Mouse (Mus musculus): ENCODE data around the gene Cldn7. TPM values are rescaled to one million over a fixed set of nuclear protein-coding genes. Genes with fewer than 3 reads are reported as not detected.
A peak's percentile ranks its signal among the peaks of the same experiment; 100 is the strongest.
"Not testable (repeated sequence)": the region's sequence is repeated elsewhere in the genome, so short reads cannot be mapped to it uniquely, and the experiment has no call there.

The Cldn7 gene
- polyA plus RNA-seq, 1 experiment = 63.7 TPM

DNA sequence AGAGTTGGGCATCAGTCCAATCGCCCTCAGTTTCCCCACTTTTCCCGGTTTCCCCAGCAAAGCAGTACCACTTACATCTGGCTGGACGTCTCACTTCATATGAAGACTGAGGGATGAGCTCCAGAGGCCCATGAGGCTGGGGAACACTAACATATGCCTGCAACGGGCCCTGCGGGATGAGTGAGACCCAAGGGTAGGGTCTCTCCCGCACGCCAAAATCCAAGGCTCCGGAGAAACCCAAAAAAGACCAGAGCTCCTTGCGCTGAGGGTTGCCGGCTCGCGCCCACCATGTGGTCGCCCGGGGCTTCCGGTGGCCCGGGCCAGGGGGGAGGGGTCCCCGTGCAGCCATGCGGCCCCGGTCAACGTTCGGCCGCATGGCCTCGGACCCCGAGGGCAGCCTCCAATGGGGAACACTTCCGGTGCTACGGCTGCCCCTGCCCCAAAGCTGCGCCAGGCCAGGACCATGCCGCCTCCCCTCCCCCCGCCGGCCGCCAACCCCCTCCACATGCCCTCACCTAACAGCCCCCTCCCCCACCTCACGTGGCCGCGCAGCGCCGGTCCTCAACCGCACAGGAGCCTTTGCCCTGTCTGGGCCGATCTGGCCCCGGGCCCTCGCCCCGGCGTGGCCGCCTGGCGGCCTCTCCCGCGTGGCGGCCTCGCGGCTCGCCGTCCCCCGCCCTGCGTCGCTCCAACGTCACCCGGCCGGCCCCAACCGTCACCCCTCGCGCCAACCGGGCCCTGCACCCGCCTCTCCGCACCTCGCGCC, 44.1 kb upstream of the Cldn7 start:
- under 1% methylated on average over 62 of the region's 65 CpGs for WGBS
- Histone ChIP-seq H3K4me3 (replicated peaks; ENCODE audit: extremely low read depth, low read depth, low read length) (peak overlapping the region; percentile 92), H3K4me1 (ENCODE audit: control insufficient read depth, insufficient read depth, low read length) (peaks cover 8% of the 10 kb centered on the region)
- TF ChIP-seq POLR2A (IDR thresholded peaks at IDR 0.05; ENCODE audit: borderline replicate concordance, extremely low read depth, low read depth, low read length) = no peak
- TF ChIP-seq CTCF (IDR thresholded peaks at IDR 0.05; ENCODE audit: insufficient read depth, low read length) = no peak
- DNase-seq = peak; percentile 52

DNA sequence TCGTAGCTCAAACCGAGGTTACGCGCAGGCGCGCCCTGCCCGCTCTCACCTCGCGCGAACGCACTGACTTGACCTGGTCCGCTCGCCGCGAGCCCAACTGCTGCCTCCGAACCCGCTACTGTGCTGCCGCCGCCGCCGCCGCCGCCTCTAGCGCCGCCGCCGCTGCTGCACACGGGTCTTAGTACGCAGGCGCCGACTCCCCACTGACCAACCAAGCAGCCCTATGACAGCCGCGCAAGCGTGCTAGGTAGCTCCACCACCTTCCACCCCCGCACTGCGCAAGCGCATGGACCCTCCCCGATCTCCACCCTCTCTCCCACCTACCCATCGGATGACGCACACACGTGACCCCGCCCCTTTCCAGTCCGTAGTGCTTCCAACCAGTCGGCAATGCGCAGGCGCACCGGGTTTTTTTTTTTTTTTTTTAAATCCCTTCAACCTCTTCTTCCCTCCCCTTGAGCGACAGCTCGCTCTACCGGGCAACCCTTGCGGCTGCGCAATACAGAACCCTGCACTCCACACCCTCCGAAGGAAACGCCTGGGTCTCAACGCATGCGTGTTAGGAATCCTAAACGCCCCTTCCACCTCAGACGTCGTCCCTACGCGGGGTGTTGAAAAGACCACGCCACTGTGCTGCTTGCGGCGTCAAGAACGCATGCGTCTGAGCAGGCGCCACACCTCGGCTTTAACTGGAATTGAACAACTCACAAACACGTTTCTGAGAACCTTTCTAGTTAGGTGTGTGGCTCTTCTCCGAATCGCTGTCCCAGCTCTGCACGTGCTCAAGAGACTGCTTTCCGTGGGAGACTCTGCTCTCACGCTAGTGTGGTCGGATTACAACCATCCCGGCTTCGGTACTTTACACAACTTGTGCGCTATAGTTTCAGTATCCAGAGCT, 43.2 kb upstream of the Cldn7 start, which contains the start of gene Eif5a:
Gene Eif5a (minus strand): TSS at position 845 of the 898 bp plus-strand sequence.
- TF ChIP-seq POLR2A (IDR thresholded peaks at IDR 0.05; ENCODE audit: borderline replicate concordance, extremely low read depth, low read depth, low read length) (peak; percentile 98), CTCF (IDR thresholded peaks at IDR 0.05; ENCODE audit: insufficient read depth, low read length) (peak; percentile 60)
- WGBS = under 1% methylated on average over 78 of the region's 78 CpGs

DNA sequence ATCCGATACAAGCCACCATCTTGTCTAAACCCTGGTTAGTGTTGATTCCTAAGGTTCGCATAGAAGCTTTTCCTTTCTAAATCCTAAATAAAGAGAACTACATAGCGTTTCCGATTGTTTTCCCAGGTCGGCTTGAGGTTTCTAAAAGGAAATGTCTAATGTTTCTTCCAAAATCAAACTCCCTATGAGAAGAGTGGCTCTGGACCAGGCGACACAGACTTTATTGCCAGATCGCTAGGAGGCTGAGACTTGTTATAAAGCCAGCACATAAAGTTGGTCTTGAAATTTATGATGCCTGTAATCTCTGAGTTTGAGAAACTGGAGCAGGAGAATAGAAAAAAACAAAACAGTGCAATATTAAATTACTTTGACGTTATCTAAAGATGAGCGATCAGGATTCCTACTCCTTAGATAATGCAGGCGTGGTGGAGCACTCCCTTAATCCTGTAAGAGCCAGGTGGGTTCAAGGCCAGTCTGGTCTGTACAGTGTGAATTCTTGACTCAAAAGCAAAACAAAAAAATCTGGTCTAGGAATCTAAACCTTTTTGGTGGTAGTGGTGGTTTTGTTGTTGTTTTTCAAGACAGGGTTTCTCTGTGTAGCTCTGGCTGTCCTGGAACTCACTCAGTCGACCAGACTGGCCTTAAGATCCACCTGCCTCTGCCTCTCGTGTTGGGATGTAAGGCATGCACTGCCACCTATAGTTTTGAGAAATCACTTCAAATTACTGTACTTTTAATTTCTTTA, 42.4 kb upstream of the Cldn7 start:
- no peak for DNase-seq
- Histone ChIP-seq H3K4me3 (replicated peaks; ENCODE audit: extremely low read depth, low read depth, low read length) (peak overlapping the region; percentile 98), H3K4me1 (ENCODE audit: control insufficient read depth, insufficient read depth, low read length) (peaks cover 4% of the 10 kb centered on the region)
- WGBS = 3% methylated on average over 12 of the region's 12 CpGs
- no peak for TF ChIP-seq POLR2A (IDR thresholded peaks at IDR 0.05; ENCODE audit: borderline replicate concordance, extremely low read depth, low read depth, low read length)
- no peak for TF ChIP-seq CTCF (IDR thresholded peaks at IDR 0.05; ENCODE audit: insufficient read depth, low read length)

More for the DNA sequence above, 43.2 kb upstream of the Cldn7 start, which contains the start of gene Eif5a:
- Histone ChIP-seq H3K4me3 (replicated peaks; ENCODE audit: extremely low read depth, low read depth, low read length) (peak within 1 kb of the TSS; percentile 98), H3K4me1 (ENCODE audit: control insufficient read depth, insufficient read depth, low read length) (peaks cover 4% of the 10 kb centered on the region)
- DNase-seq = peak; percentile 100

DNA sequence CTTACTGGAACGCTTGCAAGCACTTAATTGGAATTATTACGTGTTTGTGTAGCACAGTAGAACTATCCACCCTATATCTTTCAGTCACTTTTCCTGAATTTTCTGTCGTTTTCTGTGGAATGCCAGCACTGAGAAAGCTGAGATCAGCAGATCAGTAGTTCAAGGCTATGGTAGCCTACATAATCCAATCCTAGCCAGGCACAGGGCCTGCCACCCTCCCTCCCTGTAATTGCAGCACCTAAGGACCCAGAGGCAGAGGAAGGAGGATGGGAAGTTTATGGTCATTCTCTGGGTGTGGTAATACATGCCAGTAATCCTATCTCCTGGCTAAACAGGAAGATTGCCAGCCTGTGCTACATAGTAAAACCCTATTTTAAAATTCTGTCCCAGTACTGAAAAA, 41.8 kb upstream of the Cldn7 start:
- WGBS = 60% methylated on average over 3 of the region's 3 CpGs

DNA sequence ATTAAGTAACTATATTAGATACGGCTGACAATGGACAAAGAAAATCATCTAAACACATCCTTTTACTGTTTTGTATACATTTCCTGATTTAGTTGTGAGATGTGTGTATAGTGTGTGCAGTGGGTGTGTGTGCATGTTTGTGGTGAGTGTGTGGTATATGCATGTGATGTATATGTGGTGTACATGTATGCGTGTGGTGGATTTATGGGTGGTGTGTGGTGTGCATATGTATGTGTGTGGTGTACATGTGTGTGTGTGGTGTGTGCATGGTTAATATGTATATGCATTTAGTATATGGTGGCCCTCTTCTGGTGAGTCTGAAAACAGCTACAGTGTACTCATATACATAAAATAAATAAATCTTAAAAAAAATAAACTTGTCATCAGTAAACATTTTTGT, 37.1 kb upstream of the Cldn7 start:
- H3K4me3 ChIP-seq (replicated peaks; ENCODE audit: extremely low read depth, low read depth, low read length) = no peak overlapping the region
- 95% methylated on average over 2 of the region's 2 CpGs for WGBS
- TF ChIP-seq POLR2A (IDR thresholded peaks at IDR 0.05; ENCODE audit: borderline replicate concordance, extremely low read depth, low read depth, low read length) = no peak
- no peak for TF ChIP-seq CTCF (IDR thresholded peaks at IDR 0.05; ENCODE audit: insufficient read depth, low read length)
- no peaks in the 10 kb centered on the region for H3K4me1 ChIP-seq (ENCODE audit: control insufficient read depth, insufficient read depth, low read length)
- DNase-seq = no peak

More for the DNA sequence above, 41.8 kb upstream of the Cldn7 start:
- Histone ChIP-seq H3K4me3 (replicated peaks; ENCODE audit: extremely low read depth, low read depth, low read length) (no peak overlapping the region), H3K4me1 (ENCODE audit: control insufficient read depth, insufficient read depth, low read length) (peaks cover 4% of the 10 kb centered on the region)
- DNase-seq = no peak
- no peak for TF ChIP-seq POLR2A (IDR thresholded peaks at IDR 0.05; ENCODE audit: borderline replicate concordance, extremely low read depth, low read depth, low read length)
- no peak for TF ChIP-seq CTCF (IDR thresholded peaks at IDR 0.05; ENCODE audit: insufficient read depth, low read length)

DNA sequence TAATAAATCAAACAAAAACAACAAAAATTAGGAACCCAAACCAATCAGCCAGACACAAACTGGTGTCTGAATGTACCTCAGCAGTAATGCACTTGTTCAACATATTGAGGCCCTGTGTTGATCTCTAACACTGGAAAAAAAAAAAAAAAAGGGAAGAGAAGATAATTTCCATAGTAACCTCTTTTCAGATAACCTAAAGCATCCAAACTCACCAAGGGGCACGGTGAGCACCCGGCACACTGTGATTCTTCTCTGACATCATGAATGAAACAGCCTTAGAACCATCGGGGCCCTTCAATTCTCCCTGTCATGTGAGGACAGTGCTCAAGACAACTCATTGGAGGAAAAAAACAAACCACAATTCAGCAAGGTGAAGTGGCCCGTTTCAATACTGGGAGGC, 34.9 kb upstream of the Cldn7 start:
- Histone ChIP-seq H3K4me3 (replicated peaks; ENCODE audit: extremely low read depth, low read depth, low read length) (no peak overlapping the region), H3K4me1 (ENCODE audit: control insufficient read depth, insufficient read depth, low read length) (peaks cover 2% of the 10 kb centered on the region; the same call in 1 of the 2 replicates)
- TF ChIP-seq CTCF (IDR thresholded peaks at IDR 0.05; ENCODE audit: insufficient read depth, low read length) (no peak), POLR2A (IDR thresholded peaks at IDR 0.05; ENCODE audit: borderline replicate concordance, extremely low read depth, low read depth, low read length) (no peak)
- no peak for DNase-seq
- 29% methylated on average over 4 of the region's 4 CpGs for WGBS

DNA sequence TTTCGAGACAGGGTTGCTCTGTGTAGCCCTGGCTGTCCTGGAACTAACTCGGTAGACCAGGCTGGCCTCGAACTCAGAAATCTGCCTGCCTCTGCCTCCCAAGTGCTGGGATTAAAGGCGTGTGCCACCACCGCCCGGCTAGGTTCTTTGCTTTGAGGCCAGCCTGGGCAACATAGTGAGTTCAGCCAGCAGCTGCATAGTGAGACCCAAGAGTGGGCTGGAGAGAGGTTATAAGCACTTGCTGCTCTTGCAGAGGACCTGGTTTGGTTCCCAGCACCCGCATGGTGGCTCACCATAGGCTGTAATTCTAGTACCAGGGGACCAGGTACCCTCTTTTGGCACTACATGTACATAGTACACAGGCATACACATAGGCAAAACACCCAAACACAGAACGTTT, 34.4 kb upstream of the Cldn7 start:
- H3K4me1 ChIP-seq (ENCODE audit: control insufficient read depth, insufficient read depth, low read length); DNase-seq; H3K4me3 ChIP-seq (replicated peaks; ENCODE audit: extremely low read depth, low read depth, low read length): not testable (repeated sequence)
- WGBS = 86% methylated on average over 8 of the region's 8 CpGs

DNA sequence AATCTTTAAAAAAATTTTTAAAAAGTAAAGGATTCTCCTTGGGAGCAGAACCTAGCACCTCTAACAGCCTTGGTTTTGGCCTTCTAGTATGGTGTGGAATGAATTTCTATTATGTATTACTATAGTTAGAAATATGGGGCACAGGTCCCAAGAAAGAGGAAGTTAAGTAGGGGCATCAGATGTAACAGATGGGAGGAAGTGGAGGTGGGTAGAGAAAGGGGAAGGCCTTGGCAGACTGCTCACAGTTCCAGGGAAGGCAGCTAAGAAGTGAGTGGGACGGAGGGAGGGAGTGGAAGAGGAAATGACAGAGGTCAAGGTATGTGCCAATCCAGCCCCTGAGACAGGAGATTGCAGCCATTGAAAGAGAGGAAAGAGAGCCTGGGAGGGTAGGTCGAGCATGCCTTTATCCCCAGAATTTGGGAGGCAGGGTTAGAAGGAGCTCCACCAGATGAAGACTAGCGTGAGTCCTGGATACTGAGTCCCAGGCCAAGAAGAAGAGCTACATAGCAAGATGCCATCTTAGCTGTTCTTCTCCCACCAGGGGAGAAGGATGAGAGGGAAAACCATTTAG, 33.5 kb upstream of the Cldn7 start:
- TF ChIP-seq POLR2A (IDR thresholded peaks at IDR 0.05; ENCODE audit: borderline replicate concordance, extremely low read depth, low read depth, low read length) (no peak), CTCF (IDR thresholded peaks at IDR 0.05; ENCODE audit: insufficient read depth, low read length) (no peak)
- no peak for DNase-seq
- peaks cover 4% of the 10 kb centered on the region for H3K4me1 ChIP-seq (ENCODE audit: control insufficient read depth, insufficient read depth, low read length)
- WGBS = 64% methylated on average over 3 of the region's 3 CpGs
- H3K4me3 ChIP-seq (replicated peaks; ENCODE audit: extremely low read depth, low read depth, low read length) = no peak overlapping the region

DNA sequence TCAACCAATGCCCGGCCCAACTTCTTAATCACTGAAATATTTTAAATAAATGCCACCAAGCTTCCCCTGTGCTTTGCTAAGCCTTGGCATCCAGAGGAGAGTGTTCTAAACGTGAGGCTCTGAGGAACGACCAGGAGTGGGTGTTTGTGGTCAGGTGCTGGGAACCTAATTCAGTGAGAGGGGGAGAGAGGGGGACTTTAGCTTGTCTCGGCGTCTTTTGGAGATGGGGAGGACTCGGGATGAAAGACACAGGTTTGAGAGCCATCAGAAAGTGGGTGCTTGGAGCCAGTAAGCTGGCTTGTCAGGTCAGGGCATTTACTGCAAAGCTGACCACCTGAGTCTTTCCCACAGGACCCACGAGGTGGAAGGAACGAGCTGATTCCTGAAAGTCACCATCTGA, 32.8 kb upstream of the Cldn7 start:
- peaks cover 4% of the 10 kb centered on the region for H3K4me1 ChIP-seq (ENCODE audit: control insufficient read depth, insufficient read depth, low read length)
- DNase-seq = no peak
- WGBS = 55% methylated on average over 8 of the region's 8 CpGs
- no peak overlapping the region for H3K4me3 ChIP-seq (replicated peaks; ENCODE audit: extremely low read depth, low read depth, low read length)
- TF ChIP-seq POLR2A (IDR thresholded peaks at IDR 0.05; ENCODE audit: borderline replicate concordance, extremely low read depth, low read depth, low read length) = no peak
- no peak for TF ChIP-seq CTCF (IDR thresholded peaks at IDR 0.05; ENCODE audit: insufficient read depth, low read length)
